Mouse (Mus musculus) ovary, postnatal 10 days (tissue): ENCODE measurements around the gene Otop2.

ENCODE experiments used
- DNase-seq: peaks from one replicate; pipeline ENCODE4 v3.0.0; 2022; ENCODE audit warnings: low spot score

Gene Otop2

DNA sequence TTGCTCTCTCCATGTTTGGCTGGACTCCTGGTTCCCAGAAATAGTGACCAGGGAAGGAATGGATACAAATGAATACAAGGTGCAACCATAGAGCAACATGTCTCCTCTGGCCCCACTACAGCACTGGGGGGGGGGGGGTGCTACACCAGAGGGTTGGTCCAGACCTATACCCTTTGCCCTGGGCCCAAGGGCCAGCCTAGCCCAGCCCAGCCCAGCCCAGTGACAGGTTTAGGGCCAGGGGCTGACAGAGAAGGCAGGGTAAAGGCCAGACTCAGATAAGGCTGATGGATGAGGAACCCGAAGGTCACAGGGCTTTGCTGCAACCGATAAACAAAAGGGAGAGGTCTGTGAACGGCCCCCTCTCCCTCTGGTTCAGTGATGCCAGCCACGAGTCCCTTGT lies 43.0 kb downstream of the Otop2 start:
- DNase-seq, result no peak

DNA sequence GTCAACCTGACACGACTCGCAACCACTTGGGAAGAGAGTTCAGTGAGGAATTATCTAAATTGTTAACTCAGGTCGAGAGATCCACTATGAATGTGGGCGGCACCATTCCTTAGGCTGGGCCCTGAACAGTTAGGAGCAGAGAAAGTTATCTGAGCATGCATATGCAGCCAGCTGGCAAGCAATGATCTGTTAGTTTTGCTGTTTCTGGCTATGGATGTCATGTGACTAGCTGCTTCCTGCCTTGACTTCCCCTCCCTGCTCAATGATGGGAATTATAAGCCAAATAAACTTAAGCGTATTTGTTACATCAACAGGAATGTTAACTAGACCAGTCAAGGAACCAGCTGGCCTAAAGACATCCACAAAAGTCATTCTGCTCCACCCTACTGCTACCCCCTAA lies 46.4 kb downstream of the Otop2 start:
- DNase-seq, result no peak

DNA sequence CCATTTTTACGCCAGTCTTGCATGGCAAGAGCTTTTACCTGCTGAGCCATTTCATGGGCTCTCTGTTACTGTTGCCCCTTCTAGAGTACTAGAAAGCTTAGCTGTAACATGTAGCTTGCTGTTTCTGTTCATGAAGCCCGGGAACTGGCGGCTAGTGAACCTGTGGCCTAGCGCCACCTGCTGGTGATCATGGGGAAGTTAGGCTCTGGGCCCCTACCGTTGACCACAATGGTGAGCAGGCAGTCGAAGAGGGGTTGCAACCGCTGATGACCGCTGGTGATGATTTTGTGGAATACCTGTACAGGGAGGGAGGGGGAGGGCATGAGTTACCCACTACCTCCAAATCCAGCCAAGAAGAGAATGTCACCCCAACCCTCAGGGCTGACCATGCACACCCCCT lies 47.2 kb downstream of the Otop2 start:
- DNase-seq, result no peak

GRCm38 (mm10) chr11:115358468-115358867 lies 51.5 kb downstream of the Otop2 start:
- DNase-seq, result peak; percentile 52

GRCm38 (mm10) chr11:115359293-115359692 lies 52.3 kb downstream of the Otop2 start:
- no peak for DNase-seq

GRCm38 (mm10) chr11:115359726-115360125 lies 52.8 kb downstream of the Otop2 start:
- no peak for DNase-seq

GRCm38 (mm10) chr11:115364136-115364535 lies 57.2 kb downstream of the Otop2 start:
- DNase-seq, result no peak

DNA sequence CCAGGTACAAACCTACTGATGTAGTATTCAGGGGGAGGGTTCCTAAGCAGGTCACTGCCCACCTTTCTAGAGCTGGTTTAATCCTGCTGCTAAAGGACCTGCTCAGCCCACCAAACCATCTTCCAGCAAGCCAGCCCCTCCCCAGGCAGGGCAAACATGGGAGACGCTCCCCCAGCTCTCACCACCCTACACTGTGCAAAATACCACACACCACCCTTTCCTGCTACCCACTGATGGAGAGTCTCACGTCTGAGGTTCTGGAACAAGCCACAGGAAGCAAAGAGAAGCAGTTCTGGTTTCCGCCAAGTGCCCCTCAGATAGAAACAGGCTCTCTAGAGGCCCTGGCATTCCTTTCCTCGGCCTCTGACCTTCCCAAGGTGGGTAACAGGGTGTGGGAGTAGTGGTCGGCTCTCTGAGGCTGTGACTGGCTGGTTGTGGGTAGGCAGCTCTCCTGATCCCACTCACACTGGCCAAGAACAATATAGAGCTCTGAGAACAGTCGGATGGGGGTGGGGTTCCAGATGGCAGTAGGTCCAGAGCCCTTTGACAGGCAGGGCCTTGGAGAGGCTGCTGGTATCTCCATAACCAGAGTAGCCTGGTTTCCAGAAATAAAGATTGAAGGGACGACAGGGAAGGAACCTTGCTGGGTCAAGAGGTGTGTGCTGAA lies 59.2 kb downstream of the Otop2 start:
- no peak for DNase-seq

DNA sequence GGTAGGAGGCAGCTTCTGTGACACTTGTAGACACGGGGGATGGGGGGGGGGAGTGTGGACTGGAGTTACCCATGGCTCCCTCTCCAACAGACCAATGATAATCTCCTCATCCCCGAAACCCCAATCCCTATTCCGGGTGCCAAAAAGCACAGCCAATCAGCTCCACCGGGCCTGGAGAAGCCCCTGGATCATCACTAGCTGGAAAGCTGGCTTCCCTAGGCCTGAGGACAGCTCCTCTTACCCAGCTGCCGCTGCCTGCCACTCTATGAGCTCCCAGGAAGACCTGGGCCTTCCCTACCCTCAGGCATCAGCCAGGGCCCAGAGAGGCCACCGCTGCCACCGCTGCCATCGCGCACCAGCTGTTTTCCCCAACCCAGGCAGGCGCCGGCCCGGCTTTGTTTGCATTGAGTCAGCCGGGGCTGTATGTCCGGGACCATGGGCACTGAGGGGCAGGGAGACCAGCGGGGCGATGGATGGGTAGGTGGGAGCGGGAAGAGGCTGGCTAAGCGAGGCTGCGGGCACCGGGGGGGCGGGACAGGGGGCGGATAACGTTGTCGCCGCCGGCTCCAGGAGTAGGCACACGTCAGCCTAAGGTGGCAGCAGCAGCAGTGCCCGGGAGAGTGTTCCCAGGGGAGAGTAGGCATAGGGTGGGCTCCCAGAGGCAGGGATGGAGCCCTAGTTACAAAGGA lies 59.9 kb downstream of the Otop2 start:
- DNase-seq, result no peak

DNA sequence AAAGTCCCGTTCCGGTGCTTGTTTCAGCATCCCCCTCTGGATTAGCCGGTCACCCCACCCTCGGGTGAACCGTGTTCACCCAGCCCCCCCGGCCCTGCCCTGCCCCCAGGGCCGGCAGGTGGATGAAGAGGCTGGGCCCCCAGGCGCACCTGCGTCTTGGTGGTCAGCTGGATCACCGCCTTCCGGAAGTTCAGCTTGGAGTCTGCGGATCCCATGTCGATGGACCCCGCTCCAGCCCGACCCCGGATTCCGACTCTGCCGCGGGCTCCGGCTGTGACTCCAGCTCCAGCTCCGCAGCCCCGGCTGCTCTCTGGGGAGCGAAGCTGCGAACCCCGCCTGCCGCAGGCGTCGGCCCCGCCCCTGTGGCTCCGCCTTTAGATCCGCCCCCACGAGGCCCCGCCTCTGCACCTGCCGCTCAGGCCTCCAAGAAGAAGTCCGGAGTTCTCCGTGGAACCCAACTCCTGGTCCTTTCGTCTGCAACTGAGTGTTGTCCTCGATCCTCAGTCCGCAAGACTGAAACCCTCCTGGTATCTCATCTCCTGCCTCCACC lies 60.5 kb downstream of the Otop2 start, which contains the start of gene Hid1:
TSS of gene Hid1 (minus strand) at position 362 of the 550 bp plus-strand sequence.
- DNase-seq, result no peak

GRCm38 (mm10) chr11:115370368-115370767 lies 63.4 kb downstream of the Otop2 start:
- DNase-seq, result no peak

GRCm38 (mm10) chr11:115371354-115371753 lies 64.4 kb downstream of the Otop2 start:
- DNase-seq, result no peak

DNA sequence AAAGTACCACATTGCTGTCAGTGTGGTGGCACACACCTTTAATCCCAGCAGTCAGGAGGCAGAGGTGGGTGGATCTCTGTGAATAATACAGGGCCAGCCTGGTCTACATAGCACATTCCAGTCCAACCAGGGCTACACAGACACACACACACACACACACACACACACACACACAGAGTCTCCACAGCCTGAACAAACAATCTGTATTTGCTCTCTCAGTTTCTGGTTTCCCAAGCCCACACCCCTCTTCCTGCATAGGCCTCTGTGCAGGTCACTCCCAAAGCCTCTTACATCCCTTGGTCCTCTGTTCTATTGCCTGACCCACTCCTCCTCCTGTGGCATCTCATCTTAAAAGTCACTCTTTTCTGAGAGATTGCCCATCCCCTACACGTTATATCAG lies 65.1 kb downstream of the Otop2 start:
- DNase-seq, result no peak

- DNase-seq, result no peak
Measured at GRCm38 (mm10) chr11:115372737-115373136, 65.8 kb downstream of the Otop2 start.

GRCm38 (mm10) chr11:115373805-115374694 lies 67.1 kb downstream of the Otop2 start:
- no peak for DNase-seq

- DNase-seq, result no peak
Measured at GRCm38 (mm10) chr11:115374695-115375425, 67.9 kb downstream of the Otop2 start.

DNA sequence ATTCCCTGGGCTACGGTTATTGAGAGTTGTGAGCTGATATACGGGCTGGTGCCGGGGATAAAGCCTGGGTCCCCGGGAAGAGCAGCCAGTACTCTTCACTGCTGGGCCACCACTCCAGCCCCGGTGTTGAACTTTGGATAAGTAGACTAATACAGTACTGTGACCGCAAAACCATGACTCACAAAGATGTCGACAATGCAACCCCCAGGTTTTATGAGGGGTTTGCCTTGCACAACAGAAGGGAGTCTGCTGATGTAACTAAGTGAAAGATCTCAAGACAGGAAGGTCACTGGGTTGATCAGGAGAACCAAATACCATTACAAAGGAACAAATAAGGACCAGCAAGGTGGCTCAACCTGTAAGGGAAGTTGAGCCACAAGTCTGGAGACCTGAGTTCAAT lies 69.8 kb downstream of the Otop2 start:
- no peak for DNase-seq

GRCm38 (mm10) chr11:115377254-115377653 lies 70.3 kb downstream of the Otop2 start:
- DNase-seq, result no peak

GRCm38 (mm10) chr11:115377854-115378253 lies 70.9 kb downstream of the Otop2 start:
- no peak for DNase-seq

- no peak for DNase-seq
Measured at GRCm38 (mm10) chr11:115381276-115381675, 74.3 kb downstream of the Otop2 start.
